Mouse (Mus musculus) thymus, postnatal 14 days (tissue): ENCODE data around the gene Smarca5.

ENCODE experiments used
- DNase-seq: peaks from one replicate; pipeline ENCODE4 v3.0.0; 2021

The Smarca5 gene

DNA sequence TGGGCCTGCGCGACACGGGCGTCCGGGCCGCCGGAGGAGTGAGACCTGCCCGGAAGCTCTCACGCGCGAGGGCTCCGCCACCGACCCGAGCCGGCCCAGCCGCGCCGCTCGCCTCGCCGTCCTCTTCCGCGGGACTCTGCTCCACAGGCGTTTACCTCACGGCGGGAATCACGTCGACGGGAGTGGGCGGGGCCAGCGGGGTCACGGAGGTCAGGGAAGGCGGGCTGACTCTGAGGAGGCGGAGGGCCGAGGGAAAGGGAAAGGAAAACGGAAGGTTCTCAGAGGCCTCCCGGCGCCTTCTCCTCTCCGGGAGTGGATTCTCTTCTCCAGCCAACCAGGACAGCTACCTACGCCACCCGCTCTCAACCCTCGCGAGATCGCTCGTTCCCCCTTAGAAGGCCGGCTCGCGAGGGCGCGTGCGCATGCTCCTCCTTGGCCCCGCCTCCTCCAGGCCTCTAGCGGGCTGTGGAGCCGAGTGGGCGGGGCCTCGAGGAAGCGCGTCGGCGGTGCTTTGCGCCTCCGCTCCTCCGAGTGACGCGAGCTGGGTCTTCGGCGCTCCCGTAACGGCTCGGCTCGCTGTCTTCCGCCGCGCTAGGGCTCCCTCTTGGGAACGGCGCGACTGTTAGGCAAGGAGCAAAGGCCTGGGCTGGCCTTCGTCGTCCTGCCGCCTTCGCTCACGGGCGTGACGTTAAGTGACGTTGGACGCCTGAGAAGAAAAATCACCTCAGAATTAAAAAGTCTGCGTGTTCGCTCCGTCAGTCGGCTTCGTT, at the start of gene Smarca5:
TSS of gene Smarca5 (minus strand) at position 343 of the 770 bp plus-strand sequence.
- DNase-seq, result peak; percentile 96

DNA sequence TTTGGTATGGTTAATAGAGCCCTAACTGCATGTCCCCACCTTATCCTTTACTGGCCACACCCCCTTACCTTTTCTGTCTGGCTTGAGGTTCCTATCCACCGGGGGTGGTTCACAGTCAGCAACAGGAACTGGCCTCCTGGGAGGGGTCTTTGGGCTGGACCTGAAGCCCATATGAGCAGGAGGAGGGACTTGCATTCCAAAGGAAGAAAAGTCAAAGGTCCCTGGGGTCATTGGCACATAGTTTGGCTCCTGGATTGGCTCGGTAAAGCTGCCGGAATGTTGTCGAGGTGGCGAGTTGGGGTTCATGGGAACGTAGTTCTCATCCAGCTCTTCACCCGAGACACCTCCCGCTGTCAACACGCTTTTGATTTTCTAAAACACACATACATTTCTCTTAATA, 45.3 kb upstream of the Smarca5 start:
- DNase-seq, result no peak

DNA sequence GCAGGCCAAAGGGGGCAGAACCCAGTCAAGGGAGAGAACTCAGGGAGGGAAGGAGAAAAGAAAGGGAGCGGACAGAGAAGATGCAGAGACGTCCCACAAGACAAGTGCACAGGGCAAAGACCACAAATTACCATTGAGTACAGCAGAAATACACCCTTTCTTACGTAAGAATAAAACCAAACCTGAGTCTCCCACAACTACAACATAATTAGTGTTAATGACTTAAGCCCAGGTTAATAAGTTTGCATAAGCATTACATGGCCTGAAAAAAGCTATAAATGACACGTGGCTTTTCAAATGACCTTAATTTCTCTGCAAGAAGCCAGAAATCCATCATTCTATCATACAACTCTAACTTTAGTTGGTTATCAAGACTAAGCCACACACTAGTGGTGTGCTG, 44.0 kb upstream of the Smarca5 start:
- DNase-seq, result no peak

DNA sequence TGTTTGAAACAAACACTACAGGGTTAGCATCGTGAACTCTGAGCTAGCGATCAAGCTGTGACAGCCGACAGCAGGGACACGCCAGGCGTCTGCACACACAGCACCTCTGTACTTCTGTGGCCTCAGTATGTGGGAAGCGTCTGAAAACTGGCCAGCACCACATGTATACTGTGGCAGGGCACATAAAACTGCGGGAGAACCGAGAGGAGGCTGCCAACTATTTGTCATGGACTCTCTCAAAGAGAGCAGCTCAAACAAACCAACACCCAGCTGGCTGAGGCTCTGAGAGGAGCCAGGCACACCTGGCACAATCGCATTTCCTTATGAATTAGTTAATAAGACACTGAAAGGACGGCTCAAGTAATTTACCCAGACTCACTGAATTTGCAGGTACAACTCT, 42.0 kb upstream of the Smarca5 start:
- DNase-seq, result no peak

DNA sequence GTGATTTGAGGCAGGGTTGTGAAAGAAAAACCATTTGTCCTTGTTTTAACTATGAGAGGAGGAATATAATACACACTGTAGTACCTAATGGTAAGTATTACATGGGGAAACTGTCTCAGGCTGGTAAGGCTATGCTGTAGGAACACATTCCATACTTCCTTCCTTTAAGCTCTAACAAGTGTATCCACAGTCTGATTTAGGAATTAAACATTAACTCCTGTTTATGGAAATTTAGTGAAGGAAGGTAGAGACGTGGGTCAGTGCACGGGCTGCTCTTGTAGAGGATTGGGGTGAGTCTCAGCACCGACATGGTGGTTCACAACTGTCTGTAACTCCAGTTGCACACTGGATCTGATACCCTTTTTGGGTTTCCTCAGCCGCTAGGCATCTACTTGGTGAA, 41.0 kb upstream of the Smarca5 start:
- DNase-seq, result no peak

DNA sequence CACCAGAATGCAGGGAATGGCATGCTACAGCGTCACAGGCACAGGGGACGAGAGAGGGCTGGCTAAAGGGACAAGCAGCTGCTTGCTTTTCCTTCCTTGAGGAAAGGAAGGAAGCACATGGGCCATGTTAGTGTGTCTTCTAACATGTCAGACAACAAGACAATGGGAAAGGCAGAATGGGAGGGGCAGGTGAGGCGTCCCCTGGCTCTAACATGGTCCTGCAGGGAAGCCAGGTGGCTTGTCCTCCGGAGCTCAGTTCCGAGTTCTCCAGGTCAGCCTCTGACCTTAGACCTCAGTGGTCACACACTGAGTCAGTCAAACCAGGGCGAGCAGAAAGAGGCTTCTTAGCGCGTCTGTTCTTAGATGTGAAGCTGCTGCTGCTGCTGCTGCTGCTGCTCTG, 37.1 kb upstream of the Smarca5 start:
- no peak for DNase-seq

DNA sequence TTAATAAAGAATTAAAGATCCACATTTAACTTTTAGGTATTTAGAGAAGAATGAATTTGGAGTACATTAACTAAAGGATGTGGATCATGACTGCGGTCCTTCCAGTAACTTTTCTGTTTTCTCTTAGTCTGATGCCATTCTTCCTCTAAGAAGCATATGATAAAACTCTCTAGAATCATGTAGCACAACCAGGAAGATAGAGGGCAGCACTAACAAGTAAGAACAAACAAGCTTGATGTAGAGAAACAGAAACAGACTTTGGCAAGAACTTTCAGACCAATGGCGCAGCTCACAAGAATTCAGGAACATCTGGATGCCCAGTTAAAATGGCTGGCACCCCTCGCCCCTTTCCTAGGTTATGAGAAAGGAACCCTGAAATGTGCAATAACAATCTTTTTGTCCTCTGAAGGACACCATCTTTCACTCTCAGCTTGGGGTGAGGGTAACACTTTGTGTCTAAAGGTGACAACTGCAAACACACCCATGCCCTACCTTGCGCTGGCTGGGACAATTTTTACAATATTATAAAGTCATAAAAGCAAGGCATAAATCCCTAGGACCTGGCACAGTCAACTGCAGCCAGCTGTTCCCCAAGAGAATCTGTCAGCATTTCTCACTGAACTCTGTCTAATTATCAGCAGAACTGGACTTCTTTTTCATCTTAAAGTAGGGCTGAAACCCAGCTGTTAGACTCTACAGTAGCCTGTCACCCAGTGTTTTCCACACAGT, 33.6 kb upstream of the Smarca5 start:
- no peak for DNase-seq

DNA sequence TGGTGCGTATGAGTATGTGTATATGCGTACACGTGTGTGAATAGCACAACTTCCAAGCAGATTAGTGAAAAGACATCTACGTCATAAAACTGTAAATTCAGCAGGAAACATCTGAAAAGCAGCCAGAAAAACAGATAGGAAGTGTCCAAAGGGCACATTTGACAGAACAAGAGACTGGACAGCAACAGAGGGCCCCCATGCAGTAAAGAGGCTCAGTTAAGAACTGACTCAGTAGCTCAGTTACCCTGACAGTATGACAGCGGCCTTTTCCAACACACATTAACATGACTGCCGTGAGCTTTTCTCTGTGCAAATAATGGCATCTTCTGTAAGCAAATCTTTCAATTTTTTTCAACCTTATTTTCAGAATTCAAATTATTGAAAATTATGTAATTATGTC, 29.2 kb upstream of the Smarca5 start:
- DNase-seq, result no peak

DNA sequence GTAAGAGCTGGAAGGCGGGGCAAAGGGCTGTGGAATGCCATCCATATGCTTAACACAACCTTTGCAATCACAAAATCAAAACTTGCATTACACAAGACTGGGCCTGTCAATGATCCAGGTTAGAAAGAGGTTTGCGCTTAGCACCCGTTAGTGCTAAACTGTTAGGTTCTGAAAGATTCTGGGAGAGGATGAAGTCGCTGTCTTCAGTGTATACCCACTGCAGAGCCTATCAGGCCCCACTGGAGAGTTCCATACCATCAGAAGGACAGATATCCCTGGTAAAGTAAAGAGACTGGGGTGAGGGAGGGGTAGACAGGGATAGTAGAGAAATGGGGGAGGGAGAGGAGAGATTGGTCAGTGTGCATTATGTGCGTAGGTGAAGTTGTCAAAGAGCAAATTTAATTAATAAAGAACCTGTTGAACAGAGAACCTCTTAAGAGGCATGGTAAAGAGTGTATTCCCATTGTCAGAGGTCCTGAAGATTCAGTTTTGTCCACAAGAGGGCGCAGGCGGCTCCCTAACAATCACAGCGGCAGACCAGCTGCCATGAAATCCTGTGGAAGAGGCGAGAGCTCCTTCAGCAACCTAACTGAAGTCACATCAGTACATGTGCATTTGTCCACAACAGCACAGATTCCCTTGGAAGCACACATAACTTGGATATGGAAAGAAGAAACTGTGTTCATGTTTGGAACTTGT, 13.9 kb upstream of the Smarca5 start:
- DNase-seq, result peak; percentile 73

DNA sequence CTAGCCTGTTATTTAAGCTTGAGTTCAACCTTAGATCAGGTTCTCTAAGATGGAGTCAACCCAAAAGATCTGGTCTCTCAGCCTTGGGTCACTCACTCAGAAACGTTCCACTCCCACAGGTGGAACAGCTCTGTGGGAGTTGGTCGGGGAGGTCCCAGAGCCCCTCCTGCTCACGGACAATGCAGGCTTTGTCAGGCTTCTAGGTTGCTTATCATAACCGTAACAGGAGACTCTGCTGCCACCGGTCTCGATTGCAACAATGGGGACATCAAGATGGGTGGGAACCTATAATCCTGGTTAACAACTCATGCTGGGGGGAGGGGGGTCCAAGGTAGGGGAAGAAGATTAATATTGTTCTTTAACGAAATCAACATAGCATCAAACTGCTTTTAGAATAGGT, 13.1 kb upstream of the Smarca5 start:
- no peak for DNase-seq

DNA sequence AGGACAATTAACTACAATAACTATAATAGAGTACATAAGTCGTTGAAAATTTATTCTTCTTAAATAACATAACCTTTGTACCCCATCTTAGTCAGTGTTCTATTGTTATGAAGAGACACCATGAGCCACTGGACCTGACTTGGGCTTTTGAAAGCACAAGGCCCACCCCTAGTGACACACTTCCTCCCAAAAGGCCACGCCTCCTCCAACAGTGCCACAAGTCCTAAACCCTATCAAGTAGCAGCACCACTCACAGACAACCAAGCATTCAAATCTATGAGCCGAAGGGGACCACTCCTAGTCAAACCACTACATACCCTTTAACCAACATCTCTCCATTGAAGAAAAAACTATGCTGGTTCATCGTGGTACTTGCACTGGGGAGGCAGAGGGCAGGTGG, 9.8 kb upstream of the Smarca5 start:
- DNase-seq, result no peak

DNA sequence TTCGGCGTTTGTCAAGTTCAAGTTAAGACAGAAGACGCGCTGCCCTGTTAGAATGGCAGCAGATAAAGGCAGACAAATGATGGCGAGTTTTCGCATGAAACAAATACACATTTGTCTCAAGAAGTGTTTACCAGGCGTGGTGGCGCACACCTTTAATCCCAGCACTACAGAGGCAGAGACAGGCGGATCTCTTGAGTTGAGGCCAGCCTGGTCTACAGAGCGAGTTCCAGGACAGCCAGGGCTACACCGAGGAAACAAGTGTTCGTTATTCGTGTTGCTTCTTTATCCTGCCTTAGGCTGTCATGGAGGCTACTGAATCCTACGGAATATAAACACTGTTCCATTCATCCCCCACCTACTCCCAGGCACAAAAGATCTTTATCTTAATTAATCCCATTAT, 635 bp upstream of the Smarca5 start:
- DNase-seq, result no peak

DNA sequence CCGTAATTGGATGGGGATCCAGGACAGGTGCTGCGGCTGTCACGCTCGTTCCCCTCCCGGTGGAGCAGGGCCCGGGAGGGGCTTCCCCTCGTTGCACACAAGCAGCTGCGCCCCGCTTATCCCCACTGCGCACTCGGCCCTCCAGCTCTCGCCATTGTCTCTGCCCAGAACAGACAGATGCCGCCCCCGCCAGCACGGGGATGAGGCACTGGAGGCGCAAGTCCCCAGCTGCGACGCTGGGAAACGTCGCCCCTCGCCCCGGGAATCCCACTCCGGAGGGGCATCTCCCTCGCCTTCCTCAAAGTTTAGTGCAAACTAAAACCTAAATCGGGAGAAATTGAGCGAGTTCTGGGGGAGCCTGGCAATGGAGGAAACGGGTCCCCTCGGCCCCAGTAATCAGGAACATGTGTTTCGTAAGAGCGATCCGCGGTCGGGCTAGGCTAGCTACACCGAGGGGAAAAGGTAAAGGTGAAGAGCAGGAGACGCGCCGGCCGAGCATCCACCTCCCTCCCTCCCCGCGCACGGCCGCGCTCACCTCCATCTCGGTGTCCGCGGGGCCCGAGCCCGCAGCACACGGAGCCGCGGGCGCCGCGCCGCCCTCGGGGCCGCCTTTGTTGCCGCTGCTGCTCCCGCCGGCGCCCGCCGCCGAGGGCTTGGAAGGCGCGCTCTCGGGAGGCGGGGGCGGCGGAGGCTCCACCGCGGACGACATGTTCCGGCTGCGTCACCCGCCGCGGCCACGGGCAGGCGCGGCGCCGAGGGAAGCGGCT, 726 bp downstream of the Smarca5 start:
- DNase-seq, result peak; percentile 65

DNA sequence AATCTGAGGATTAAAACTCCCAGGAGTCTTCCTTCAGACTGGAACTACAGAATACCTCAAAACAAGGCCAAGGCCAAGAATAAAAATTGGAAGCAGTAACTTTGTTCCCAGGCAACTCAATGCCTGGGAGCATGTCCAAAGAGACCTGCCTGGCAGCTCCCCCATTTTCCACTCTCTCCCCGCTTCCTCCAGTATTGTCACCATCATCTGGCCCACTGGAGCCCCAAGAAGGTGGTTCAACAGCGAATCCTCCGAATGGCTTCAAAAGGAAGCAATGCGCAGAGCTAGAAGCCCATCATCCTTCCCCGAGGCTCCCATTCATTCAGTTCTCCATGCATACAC, 1.3 kb downstream of the Smarca5 start:
- DNase-seq, result no peak

DNA sequence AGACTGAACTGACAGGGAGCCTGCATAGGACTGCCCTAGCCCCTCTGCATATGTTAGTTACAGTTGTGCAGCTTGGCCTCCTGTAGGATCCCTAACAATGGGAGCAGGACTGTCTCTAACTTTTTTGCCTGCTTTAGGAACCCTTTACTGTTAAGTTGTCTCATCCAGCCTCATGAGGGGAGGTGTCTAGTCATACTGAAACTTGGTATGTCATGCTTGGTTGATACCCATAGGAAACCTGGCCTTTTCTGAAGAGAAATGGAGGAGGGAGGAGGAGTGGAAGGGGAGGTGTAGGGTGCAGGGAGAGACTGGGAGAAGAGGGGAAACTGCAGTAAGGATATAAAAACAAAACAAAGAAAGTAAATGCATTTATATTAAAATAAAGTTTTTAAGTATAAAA, 7.0 kb downstream of the Smarca5 start:
- DNase-seq, result no peak

DNA sequence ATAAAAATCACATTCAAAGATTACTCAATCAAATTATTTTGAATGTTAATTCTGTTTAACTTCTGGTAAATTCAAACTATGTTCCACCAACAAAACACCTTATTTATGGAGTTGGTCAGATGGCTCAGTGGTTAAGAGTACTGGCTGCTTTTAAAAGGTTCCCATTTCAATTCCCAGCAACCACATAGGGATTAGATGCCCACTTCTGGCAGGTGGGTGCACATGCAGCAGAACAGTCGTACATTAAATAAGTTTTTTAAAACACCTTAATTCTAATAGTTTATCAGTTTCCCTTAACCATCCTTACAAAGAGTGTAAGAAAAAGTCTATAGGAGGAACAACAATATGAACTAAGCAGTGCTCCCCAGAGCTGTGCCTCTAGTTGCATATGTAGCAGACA, 24.8 kb downstream of the Smarca5 start:
- DNase-seq, result no peak

DNA sequence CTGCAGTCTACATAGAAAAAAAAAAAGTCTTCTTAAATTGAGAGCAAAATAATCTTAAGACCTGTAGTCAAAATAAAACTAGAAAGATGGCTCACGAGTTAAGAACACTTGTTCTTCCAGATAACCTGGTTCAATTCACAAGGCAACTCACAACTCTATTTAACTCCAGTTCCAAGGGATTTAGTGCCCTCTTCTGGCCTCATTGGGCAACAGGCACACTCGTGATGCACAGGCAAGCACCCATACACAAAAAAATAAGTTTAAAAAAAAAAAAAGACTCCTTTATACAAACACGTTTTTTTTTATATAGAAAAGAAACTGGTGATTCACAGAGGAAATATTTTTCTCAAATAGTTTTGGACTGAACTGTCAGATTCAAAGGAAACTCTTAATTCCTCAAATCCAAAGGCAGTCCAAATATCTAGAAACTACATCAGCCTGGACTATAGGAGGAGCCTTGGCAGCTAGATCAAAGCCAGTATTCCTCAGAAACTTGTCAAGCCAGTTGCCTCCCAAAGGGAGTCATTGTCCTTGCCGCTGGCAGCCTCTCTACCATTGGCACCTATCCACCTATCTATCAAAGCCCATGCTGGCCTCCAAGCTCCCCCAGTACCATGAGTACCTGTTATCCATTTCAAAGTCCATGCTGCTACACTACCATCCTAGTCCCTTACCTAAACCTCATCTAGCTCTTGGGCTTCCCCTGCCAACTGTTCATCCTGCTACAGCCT, 28.5 kb downstream of the Smarca5 start:
- DNase-seq, result peak; percentile 12

DNA sequence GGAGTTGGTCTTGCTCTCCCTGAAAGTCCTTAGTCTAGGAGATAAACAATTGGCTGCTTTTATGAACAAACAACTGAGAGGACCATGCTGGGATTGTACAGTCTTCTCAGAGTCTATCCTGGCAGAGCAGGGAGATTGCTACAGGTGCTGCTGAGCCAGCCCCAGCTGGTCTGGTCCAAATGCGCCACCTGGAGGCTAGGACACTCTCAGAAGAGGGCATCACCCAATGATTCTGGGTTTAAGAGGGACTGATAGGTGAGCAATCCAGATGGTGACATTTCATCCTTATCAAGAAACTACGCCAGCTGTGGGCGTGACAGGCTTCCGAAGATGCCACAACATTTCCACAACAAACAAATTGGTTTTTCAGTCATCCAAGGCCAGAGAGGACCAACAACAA, 51.2 kb downstream of the Smarca5 start:
- peak; percentile 62 for DNase-seq

DNA sequence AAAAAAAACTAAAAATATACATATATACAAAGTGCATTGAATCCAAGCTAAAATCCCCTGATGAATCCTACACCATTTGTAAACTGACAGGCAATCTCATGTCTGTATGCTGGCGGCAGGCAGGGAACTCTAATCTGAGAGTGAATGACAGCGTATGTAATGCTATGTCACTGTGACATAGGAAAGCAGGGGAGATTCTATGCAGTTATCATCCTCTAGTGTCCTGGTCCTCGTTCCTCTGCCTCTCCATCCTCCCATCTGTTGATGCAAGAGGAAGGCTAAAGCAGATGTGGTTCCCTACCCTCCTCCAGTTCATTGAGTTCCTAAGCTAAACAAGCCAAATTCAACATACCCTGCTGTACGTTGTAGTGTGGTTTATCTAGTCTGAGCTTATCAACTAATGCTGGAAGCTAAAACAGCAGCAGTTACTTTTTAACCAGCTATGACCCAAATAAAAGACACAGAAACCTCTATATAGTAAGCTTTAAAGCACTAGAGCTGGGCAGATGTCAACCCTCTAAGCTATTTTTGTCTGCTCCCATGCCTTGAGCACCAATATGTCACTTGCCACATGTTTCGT, 55.5 kb downstream of the Smarca5 start:
- no peak for DNase-seq

DNA sequence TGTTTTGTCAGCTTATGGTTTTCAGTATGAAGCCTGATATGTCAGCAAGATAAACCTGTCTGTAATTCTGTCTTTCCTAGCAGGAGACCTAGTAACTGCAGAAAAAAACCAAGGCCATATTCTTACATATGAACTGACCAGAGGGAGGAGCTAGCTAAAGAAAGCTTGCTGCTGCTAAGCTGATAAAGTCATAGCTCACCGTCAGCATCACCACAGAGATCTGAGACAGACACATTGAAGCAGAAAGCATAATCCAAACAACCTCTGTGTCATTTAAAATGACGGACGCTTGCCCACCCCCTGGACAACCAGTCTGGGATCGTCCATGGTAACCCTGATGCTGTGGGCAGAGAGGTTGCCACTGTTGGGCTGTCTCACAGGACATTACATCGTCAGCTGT, 56.7 kb downstream of the Smarca5 start:
- no peak for DNase-seq

DNA sequence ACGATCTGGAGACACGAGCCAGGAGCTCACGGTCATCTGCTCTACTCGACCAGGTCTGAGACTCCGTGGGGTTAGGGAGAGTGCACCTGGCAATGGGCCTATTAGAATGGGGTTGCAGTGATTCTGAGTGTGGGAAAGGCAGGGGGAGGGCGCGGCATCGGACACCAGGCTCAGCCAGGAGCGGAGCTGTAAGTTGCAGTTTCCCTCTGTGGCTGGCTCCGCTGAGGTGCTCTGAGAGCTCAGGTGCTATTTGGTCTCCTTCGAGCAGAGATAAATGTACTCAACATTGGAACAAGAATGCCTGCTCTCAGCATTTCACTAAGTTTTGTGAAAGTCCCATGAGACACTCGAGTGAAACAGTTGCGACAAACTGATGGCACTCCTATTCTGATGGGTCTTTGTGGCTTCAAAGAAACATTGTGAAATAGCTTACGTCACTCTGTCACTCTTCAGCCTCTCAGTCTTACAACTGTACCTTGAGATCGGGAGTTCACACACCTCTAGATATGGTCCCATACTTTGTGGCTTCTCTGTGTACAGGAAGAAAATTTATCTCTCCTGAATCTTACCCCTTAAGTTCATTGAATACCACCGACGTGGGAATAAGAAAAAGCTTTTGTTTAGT, 69.9 kb downstream of the Smarca5 start:
- DNase-seq, result no peak

DNA sequence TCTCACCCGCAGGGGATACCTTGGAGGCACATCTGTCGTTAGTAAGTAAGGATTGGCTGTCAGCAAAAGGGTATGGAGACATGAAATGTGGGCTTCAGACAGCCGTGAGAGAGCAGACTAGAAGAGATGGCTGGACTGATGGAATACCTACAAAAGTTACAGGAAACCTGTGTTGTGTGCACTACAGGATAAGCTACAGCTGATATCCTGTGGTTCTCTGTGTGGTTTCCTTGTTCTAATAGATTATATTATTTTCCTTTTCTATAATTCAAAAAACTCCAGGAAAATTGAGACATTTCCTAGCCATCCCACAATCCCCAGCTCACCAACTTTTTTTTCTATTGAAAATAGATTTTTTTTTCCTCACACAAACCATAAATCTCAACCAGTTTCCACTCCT, 75.8 kb downstream of the Smarca5 start:
- no peak for DNase-seq
